Mouse (Mus musculus) lung, postnatal 14 days (tissue): Measurements from ENCODE around the gene Nol9.
A peak's percentile ranks its signal among the peaks of the same experiment; 100 is the strongest.

Experiments
- DNase-seq: peaks from one replicate; pipeline ENCODE4 v3.0.0; 2021

Gene Nol9

DNA sequence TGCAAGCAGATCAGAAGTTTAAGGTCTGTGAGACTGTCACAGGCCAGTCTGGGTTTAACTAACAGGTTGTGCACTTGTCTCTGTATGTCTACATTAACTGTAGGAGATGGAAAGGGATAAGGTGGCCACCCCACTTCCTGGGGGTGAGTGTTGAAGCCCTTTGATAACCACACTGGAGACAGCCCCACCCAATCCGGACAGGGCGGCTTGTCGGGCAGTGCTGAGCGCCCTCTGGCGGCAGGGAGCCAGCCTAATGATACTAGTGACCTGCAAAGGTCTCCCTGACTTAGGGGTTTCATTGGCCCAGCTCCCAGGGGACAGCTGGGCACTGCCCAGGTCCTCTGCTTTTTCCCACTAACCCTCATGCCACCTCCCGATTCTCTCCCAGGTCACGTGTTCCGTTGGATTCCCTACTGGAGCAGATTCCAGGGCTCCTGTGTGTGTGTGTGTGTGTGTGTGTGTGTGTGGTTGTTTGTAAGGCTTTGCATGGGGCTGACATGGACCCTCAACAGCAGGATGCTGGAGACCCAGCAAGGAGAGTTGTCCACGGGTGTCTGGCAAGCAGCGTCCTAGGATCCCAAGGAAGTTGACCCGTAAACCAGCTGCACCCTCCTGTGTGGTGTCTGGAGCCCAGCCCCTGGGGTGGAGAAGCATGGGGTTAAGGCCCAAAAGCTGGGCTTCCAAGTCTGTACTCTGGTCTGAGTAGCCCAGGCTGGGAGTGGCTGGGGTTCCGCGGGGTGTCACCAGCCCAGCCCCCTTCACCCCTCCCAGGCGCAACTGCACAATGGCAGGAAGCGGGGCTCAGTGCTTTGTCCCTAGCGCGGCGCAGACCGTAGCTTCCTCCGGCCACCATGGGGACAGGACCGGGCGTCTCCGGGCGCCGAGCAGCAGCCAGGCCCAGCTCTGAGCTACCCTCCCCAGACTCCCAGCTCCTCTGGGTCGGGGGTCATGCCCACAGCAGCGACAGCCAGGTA is 57.1 kb downstream of the Nol9 start:
- peak; percentile 90 for DNase-seq

DNA sequence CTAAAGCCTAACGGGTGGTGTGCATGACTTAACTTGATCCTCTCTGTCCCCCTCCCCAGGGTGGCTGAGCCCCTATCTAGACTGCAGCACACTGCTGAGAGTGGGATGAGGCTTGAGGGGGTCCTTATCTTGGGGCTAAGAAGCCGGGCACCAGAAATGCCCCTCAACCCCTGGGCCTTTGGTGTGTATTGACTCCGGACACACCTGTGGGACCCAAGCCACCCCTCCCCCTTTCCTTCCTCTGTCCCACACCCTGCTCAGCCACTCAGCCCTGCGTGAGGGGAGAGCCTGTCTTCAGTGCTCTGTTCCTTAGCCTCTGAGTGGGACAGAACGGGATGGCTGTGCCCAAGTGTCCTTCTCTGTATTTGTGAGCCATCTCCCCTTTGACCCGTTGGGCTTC is 57.8 kb downstream of the Nol9 start:
- no peak for DNase-seq

DNA sequence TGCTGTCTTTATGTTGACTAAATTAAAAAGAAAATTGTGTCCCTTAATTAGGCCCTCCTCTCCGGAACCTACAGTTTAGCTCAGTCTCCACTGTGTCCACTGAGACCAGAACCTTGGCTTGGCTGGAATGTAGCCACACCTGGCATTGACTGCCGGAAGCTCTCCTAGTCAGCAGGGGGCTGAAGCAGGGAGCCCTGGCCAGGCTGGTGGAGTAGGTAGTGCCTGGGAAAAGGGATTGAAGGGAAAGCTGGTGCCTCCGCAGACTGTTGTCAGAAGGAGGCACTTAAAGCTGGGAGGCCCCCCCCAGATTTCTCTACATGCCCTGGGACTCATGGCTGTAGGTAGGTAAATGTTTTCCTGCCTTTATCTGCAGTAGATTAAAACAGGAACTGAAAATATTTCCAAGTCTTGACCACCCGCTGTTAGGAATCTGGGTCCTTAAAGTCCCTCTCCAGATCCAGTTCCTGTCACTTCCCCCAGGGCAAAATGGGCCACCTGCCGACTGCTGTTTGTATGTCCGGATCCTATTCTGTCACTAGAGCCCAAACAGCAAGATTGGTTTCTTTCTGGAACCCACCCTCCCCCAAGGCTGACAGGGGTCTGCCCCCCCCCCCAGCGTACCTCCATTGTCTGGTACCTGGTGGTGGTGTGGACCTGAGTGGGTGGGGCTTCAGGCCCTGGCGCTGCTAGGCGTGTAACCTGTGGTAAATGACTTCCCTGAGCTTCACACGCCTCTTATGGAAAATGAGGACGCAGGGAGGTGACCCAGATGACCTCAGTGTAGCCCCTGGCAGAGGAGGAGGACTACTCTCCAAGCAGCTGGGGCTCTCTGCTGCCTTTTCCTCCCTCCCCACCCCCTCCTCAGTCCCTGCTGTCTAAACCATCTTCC is 59.0 kb downstream of the Nol9 start:
- peak; percentile 50 for DNase-seq

DNA sequence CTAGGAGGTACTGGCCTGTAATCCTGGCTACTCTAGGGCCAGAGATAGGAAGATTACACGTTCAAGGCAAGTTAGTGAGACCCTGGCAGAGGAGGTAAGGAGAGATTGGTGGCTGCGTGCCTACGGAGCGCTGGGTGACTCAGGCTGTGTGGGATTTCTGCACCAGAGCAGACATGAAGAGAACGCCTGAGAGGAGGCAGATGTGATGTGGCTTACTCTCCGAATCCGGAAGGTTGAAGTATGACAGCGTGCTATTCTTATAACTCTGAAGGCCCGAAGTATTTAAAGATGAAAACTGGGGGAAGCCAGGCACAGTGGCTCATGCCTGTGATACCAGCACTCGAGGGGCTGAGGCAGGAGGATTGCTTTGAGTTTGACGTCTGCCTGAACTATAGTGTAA is 61.4 kb downstream of the Nol9 start:
- DNase-seq = no peak

DNA sequence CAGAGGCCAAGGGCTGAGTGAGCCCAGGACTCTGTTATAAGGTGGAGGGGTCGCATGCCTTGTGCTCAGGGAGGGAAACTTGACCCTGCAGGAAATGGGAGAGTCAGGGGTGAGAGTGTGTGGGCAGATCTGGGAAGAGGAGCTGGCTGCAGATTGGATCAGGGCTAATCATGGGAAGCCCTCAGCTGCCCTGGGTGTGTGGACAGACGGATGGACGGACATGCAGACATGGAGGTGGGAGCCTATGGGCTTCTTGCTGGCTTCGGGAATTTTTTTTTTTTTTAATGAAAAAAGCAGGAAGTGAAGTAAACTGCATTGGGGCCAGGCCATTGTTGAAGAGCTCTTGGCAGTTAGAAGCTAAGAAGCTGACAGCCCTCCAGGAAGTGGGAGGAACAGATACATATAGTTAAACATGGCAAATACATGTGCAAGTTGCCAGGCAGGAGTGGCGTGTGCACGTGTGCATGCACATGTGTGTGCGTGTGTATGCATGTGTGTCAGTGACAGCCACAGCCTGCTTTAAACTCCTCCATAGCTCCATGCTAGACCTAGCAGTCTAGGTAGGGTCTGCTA is 62.0 kb downstream of the Nol9 start:
- DNase-seq = no peak

DNA sequence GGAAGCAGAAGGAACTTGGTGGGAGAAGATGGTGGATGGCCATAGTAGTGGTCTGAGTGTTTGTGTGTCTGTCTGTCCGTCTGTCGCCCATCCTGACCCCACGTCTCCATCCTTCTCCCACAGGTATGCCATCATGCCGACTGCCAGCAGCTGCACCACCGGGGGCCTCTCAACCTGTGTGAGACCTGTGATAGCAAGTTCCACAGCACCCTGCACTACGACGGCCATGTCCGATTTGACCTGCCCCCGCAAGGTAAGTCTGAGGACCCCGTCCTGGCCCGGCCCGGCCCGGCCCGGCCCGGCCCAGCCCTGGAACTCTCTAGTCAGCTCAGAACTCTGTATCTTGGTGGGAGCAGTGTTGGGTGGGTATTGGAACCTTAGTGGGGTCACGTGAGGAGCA is 62.8 kb downstream of the Nol9 start:
- no peak for DNase-seq

DNA sequence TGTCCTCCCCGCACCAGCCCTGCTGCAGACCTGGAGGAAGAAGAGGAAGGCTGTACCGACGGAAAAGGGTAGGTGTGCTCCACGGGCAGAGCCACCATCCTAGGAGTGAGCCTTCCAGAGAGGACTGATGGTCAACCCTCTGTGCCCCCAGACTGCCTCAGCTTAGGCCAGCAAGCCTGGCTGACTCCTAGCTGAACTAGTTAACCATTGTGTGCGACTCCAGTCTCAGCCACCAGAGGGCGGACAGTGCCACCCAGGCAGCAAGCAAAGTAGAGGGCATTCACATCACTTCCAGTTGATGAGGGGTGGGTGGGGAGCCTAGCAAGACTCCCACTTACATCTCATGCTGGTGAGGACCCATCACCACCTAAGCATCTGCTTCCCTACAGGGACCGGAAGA is 63.9 kb downstream of the Nol9 start:
- DNase-seq = peak; percentile 86

DNA sequence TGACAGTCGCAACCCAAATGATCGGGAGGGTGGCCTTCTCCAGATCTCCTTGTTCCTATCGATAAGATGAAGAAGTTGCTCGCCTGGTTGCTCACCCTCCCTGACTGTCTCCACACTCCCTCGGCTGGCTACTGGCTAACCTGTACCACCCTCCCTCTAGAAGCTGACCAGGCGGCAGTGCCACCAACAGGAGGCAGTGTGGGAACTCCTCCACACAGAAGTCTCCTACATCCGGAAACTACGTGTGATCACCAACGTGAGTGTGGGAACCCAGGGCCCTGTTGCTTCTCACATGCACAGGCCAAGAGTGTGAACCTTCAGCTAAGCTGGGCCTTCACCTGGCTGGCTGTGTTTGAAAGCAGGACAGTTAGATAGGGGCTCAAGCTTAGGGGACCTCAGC is 67.6 kb downstream of the Nol9 start:
- DNase-seq = no peak

DNA sequence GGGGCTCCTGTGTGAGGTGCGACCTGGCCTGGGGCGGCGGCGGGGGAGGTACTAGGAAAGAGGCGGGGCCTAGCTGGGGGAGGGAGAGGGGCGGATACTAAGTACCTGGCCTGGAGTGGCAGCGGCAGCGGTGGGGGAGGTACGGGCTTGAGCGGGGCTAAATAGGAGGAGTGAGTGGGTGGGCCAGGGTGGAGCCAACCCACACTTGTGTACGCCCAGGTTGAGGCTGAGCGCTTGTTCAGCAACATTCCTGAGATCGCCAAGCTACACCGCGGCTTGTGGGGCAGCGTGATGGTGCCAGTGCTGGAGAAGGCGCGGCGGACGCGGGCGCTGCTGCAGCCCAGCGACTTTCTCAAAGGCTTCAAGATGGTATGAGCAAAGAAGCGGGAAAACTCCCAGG is 68.4 kb downstream of the Nol9 start:
- peak; percentile 78 for DNase-seq

DNA sequence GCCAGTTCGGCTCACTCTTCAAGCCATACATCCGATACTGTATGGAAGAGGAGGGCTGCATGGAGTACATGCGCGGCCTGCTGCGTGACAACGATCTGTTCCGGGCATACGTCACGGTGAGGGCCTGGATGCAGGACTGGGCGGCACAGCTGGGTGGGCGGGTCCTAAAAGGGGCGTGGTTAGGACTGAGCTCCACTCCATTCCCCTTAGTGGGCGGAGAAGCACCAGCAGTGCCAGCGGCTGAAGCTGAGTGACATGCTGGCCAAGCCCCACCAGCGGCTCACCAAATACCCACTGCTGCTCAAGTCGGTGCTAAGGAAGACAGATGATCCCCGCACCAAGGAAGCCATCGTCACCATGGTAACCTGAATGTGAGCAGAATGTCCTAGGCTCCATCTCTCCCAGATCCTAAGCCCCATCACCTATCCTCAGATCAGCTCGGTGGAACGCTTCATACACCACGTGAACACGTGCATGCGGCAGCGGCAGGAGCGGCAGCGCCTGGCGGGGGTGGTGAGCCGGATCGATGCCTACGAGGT is 68.9 kb downstream of the Nol9 start:
- peak; percentile 75 for DNase-seq

DNA sequence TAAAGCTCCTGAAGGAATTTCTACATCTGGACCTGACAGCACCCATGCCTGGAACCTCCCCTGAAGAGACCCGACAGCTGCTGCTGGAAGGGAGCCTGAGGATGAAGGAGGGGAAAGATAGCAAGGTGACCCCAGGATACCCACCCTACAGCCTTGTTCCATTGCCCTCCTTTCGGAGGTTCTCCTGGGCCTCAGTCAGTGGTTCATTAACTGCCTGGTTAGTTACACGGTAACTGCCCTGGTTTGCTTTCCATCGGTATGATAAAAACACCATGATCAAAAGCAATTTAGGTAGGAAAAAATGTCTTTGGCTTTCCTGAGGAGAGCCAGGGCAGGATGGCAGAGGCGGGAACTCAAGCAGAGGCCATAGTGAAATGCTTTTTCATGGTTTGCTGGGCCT is 69.6 kb downstream of the Nol9 start:
- no peak for DNase-seq

DNA sequence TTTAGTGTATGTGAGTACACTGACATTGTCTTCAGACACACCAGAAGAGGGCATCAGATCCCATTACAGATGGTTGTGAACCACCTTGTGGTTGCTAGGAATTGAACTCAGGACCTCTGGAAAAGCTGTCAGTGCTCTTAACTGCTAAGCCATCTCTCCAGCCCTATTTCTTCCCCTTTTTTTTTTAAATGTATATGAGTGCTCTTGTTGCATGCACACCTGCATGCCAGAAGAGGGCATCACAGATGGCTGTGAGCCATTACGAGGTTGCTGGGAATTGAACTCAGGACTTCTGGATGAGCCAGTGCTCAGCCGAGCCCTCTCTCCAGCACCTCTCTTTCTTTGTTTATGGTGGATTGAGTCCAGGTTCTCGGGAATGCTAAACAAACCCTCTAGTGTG is 70.4 kb downstream of the Nol9 start:
- no peak for DNase-seq

DNA sequence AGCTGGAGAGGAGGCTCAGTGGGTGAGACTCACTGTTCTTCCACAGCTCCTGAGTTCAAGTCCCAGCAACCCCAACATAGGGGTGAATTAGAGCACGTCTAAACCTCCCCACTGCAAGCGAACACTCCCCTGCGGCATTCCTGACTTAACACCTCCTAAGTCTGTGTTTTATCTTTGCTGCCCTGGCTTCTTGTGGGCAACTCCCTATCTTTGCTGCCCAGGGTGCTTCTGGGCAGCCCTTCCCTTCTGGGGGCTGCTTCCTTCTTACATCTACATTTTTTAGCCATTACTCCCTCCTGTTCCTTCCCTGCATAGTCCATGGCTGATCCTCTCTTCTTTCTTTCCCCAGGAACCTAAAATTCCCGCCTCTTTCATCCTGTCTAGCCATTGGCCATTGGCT is 71.6 kb downstream of the Nol9 start:
- DNase-seq = no peak
